Mouse (Mus musculus): ENCODE results near the gene Fuca1.

DNA sequence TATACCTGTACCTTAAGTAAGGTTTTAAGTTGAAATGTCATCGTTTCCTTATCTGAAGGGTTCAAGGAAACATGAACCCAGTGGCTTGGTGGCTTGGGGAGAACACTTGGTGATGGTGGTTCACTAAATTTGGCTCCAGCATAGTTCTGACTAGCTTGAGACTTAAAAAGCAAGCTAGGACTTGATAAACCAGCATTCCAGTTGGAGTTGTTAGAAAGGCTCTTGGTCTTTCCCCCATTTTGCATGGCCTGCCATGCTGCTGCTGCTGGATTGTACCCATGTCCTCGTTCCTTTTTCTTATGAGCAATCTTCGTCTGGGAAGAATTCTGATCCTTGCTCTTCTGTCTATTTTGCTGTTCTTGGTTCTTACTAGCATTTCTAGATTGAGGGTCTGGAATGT is 48.5 kb upstream of the Fuca1 start:
- TF ChIP-seq CTCF (IDR thresholded peaks at IDR 0.05; ENCODE audit: low read depth, low read length) (no peak), POLR2A (IDR thresholded peaks at IDR 0.05; ENCODE audit: insufficient read depth, low read length) (no peak), EP300 (IDR thresholded peaks at IDR 0.05; ENCODE audit: insufficient read depth, low read depth, low read length) (no peak)
